Mouse (Mus musculus): ENCODE data around the gene Pdia4.

DNA sequence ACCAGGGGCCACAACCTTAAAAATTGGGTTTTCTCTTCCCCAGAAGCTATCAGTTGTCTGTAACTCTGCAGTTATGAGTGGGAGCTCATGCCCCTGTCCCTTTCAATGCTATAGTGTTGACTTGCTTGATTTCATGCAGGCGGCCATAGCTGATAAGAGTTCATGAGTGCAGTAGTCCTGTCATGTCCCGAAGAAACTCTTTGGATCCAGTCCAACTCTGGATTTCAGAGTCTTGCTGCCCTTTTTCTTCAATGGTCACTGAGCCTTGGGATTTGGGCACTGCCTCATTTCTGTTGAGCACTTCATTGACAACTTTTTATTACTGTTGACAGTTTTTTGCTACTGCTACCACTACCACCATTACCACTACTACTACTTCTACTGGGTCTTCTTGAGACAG lies 24.4 kb upstream of the Pdia4 start:
- TF ChIP-seq CTCF (IDR thresholded peaks at IDR 0.05; ENCODE audit: control insufficient read depth, insufficient read depth, insufficient replicate concordance, low read depth, low read length) (no peak), POLR2A (IDR thresholded peaks at IDR 0.05; ENCODE audit: control insufficient read depth, low read depth, low read length) (no peak)

All from testis, adult 2 months (tissue).